Mouse (Mus musculus) B cell, adult 62 days (primary cell): ENCODE measurements around the gene Col4a6. TPM values are rescaled to one million over a fixed set of nuclear protein-coding genes. Genes with fewer than 3 reads are reported as not detected.

Experiments used
- total RNA-seq: library from RNA; stranded (reverse); gene quantifications from 4 replicates; pipeline ENCODE4 v1.2.4, GENCODE M21; 2023

Col4a6 gene
- 0.22 TPM in 1 of 4 replicates, not detected in the others for total RNA-seq

DNA sequence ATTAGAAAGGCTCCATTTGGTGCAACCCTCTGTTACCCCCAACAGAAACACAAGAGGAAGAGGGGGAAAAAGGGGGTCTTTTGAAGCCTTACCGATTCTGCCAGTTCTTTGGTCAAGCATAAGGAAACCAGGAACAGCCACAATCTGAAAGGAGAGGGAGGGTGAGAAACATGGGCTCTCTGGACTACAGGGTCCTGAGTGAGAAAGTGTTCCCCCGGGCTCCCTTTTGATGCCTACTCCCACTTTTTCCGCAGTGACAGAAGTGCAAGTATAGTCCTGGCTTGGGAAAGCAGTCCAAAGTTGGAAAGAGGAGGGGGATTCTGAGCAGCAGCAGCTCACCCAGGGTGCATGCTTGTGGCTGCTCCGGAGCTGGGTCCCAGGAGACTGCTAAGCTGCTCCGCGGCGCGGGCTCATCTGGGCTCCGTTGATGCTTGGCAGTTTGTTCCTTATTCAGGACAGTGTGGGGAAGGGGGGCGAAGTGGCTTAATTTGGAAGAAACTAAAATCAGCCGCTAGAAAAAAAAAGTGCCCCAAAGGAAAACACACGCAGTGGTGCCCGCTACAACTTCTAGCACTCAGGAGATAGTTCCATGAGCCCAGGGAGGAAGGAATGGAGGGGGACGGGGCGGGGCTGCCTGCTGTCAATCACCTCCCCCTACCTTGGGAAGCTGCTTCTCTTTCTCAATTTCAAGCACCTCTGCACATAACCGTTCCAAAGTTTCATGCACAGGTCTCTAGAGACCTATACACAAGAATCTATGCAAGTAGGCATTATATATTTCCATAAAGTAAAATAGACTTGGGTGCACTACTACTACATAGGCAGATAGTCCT, at the start of gene Col4a6:
Gene Col4a6, minus strand, starts transcription at position 607 of the 833 bp plus-strand sequence.

GRCm38 (mm10) chrX:141475110-141475509, 1.2 kb upstream of the Col4a6 start, which contains the start of gene Col4a5:
Gene Col4a5 (plus strand): TSS chrX:141475385.

Other genes with a start within 250 kb of the Col4a6 start
- 0.17 to 0.30 TPM (median 0.26 TPM) in 4 replicates for gene Col4a5, start 1.3 kb upstream of the Col4a6 start, total RNA-seq